Mouse (Mus musculus): Measurements from ENCODE around the gene Zfyve1. TPM values are rescaled to one million over a fixed set of nuclear protein-coding genes. Genes with fewer than 3 reads are reported as not detected.
A peak's percentile ranks its signal among the peaks of the same experiment; 100 is the strongest.
"Not testable (repeated sequence)": the region's sequence is repeated elsewhere in the genome, so short reads cannot be mapped to it uniquely, and the experiment has no call there.

The Zfyve1 gene
- polyA plus RNA-seq (2011; ENCODE audit: insufficient read length, low read depth, missing spikeins): 26.7 and 31.1 TPM in 2 replicates

GRCm38 (mm10) chr12:83597025-83597501, at the start of gene Zfyve1:
TSS of gene Zfyve1 (minus strand) at chr12:83597222.
- Histone ChIP-seq H3K27ac (ENCODE audit: insufficient read depth, low read length) (peak within 1 kb of the TSS; percentile 44; the same call in 1 of the 2 replicates), H3K4me1 (ENCODE audit: control insufficient read depth, insufficient read depth, low read length) (peaks cover 5% of the 10 kb centered on the region), H3K4me3 (ENCODE audit: insufficient read depth, low read length) (peak within 1 kb of the TSS; percentile 71)
- TF ChIP-seq CTCF (IDR thresholded peaks at IDR 0.05; ENCODE audit: borderline replicate concordance, insufficient read depth, low read length) (no peak), POLR2A (IDR thresholded peaks at IDR 0.05; ENCODE audit: low read depth, low read length) (peak; percentile 87)

DNA sequence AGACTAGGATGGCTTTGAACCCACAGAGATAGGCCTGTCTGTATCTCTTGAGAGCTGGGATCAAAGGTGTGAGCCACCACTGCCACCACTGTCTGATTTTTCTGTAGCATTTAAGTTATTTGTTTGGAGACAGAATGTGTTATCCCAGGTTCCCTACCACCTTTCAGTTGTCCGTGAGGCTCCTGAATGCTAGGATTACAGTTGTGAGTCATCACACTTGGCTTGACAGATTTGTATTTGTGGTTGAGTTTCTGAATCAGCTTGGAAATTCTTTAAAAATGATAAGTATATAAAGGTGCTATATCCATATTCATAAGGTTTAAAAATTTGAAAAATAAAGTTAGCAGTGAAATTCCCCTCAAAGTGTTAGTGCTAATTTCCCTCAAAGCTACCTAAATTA, 46.1 kb upstream of the Zfyve1 start:
- H3K4me3 ChIP-seq (ENCODE audit: insufficient read depth, low read length): no peak overlapping the region
- H3K4me1 ChIP-seq (ENCODE audit: control insufficient read depth, insufficient read depth, low read length): peaks cover 3% of the 10 kb centered on the region; the same call in 1 of the 2 replicates
- no peak for TF ChIP-seq CTCF (IDR thresholded peaks at IDR 0.05; ENCODE audit: borderline replicate concordance, insufficient read depth, low read length)
- no peak for TF ChIP-seq POLR2A (IDR thresholded peaks at IDR 0.05; ENCODE audit: low read depth, low read length)
- no peak overlapping the region for H3K27ac ChIP-seq (ENCODE audit: insufficient read depth, low read length)

DNA sequence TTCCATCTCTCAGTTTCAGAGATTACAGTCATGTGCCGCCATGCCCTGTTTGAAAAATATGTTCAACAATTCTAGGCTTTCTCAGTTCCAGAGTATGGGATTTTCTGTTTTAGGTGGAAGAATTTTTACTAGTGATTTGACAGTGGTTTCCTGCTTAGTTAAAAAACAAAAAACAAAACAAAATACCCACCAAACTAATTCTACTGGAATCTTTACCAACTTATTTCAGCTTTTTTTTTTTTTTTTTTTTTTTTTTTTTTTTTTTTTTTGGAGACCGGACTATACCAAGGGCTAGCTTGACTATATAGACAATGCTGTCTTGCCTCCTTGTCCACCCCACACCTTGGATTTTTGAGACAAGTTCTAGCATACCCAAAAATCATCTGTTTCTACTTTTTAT, 44.2 kb upstream of the Zfyve1 start:
- H3K4me1 ChIP-seq (ENCODE audit: control insufficient read depth, insufficient read depth, low read length): peaks cover 3% of the 10 kb centered on the region; the same call in 1 of the 2 replicates
- no peak overlapping the region for H3K4me3 ChIP-seq (ENCODE audit: insufficient read depth, low read length)
- no peak overlapping the region for H3K27ac ChIP-seq (ENCODE audit: insufficient read depth, low read length)
- no peak for TF ChIP-seq CTCF (IDR thresholded peaks at IDR 0.05; ENCODE audit: borderline replicate concordance, insufficient read depth, low read length)
- TF ChIP-seq POLR2A (IDR thresholded peaks at IDR 0.05; ENCODE audit: low read depth, low read length): no peak

GRCm38 (mm10) chr12:83633807-83634206, 36.8 kb upstream of the Zfyve1 start:
- TF ChIP-seq POLR2A (IDR thresholded peaks at IDR 0.05; ENCODE audit: low read depth, low read length) (no peak), CTCF (IDR thresholded peaks at IDR 0.05; ENCODE audit: borderline replicate concordance, insufficient read depth, low read length) (no peak)
- Histone ChIP-seq H3K27ac (ENCODE audit: insufficient read depth, low read length) (no peak overlapping the region), H3K4me3 (ENCODE audit: insufficient read depth, low read length) (peak overlapping the region; percentile 21; the same call in 1 of the 2 replicates), H3K4me1 (ENCODE audit: control insufficient read depth, insufficient read depth, low read length) (no peaks in the 10 kb centered on the region)

DNA sequence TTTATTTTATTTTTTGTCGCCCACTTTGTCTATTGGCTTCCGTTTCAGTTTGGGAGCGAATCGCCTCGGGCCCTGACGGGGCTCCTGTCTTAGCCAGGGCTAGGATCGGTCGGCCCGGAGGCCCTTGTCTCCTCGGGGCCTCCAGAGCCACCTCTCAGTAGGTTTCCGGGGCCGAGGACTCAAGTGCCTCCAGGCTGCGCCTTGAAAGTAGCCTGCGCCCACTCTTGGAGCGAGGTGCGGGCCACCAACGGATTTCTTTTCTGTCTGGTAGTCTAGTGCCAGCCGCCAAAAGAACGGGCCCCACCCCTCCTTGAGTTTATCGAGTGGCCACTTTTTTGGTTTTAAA, 35.6 kb upstream of the Zfyve1 start:
- no peak for TF ChIP-seq CTCF (IDR thresholded peaks at IDR 0.05; ENCODE audit: borderline replicate concordance, insufficient read depth, low read length)
- TF ChIP-seq POLR2A (IDR thresholded peaks at IDR 0.05; ENCODE audit: low read depth, low read length): no peak
- no peaks in the 10 kb centered on the region for H3K4me1 ChIP-seq (ENCODE audit: control insufficient read depth, insufficient read depth, low read length)

GRCm38 (mm10) chr12:83631743-83632679, 35.0 kb upstream of the Zfyve1 start:
- TF ChIP-seq CTCF (IDR thresholded peaks at IDR 0.05; ENCODE audit: borderline replicate concordance, insufficient read depth, low read length) (no peak), POLR2A (IDR thresholded peaks at IDR 0.05; ENCODE audit: low read depth, low read length) (peak; percentile 73)
- Histone ChIP-seq H3K4me1 (ENCODE audit: control insufficient read depth, insufficient read depth, low read length) (no peaks in the 10 kb centered on the region), H3K4me3 (ENCODE audit: insufficient read depth, low read length) (peak overlapping the region; percentile 89), H3K27ac (ENCODE audit: insufficient read depth, low read length) (peak overlapping the region; percentile 98)

More for the DNA sequence above, 35.6 kb upstream of the Zfyve1 start:
- H3K4me3 ChIP-seq (ENCODE audit: insufficient read depth, low read length): peak overlapping the region; percentile 89
- peak overlapping the region; percentile 90 for H3K27ac ChIP-seq (ENCODE audit: insufficient read depth, low read length)

GRCm38 (mm10) chr12:83630936-83631335, 33.9 kb upstream of the Zfyve1 start, which contains the start of gene Rbm25:
TSS of gene Rbm25 (plus strand) at chr12:83631236.
- Histone ChIP-seq H3K27ac (ENCODE audit: insufficient read depth, low read length) (peak within 1 kb of the TSS; percentile 98), H3K4me3 (ENCODE audit: insufficient read depth, low read length) (peak within 1 kb of the TSS; percentile 89)
- not testable (repeated sequence) for H3K4me1 ChIP-seq (ENCODE audit: control insufficient read depth, insufficient read depth, low read length)

DNA sequence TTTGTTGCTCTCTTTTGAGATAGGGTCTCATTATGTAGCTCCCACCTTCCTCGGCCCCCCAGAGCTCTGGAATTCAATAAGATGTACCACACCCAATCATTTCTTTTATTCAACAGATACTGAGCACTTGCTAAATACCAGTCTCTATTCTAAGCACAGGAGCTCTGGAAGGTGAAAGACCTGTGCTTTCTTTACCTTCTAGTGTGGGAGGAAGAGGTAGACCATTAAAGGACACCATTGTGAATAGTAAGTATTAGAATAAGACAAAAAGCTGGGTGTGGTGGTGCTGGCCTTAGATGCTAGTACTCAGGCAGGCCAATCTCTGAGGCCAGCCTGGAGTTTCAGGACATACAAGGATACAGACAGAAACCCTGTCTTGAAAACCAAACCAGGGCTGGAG, 27.3 kb upstream of the Zfyve1 start:
- TF ChIP-seq POLR2A (IDR thresholded peaks at IDR 0.05; ENCODE audit: low read depth, low read length): no peak
- TF ChIP-seq CTCF (IDR thresholded peaks at IDR 0.05; ENCODE audit: borderline replicate concordance, insufficient read depth, low read length): no peak
- Histone ChIP-seq H3K4me1 (ENCODE audit: control insufficient read depth, insufficient read depth, low read length) (no peaks in the 10 kb centered on the region), H3K27ac (ENCODE audit: insufficient read depth, low read length) (no peak overlapping the region), H3K4me3 (ENCODE audit: insufficient read depth, low read length) (no peak overlapping the region)

GRCm38 (mm10) chr12:83622031-83622755, 25.2 kb upstream of the Zfyve1 start:
- H3K4me1 ChIP-seq (ENCODE audit: control insufficient read depth, insufficient read depth, low read length): no peaks in the 10 kb centered on the region
- no peak for TF ChIP-seq CTCF (IDR thresholded peaks at IDR 0.05; ENCODE audit: borderline replicate concordance, insufficient read depth, low read length)
- no peak for TF ChIP-seq POLR2A (IDR thresholded peaks at IDR 0.05; ENCODE audit: low read depth, low read length)
- H3K4me3 ChIP-seq (ENCODE audit: insufficient read depth, low read length): no peak overlapping the region
- H3K27ac ChIP-seq (ENCODE audit: insufficient read depth, low read length): no peak overlapping the region

GRCm38 (mm10) chr12:83620694-83621093, 23.7 kb upstream of the Zfyve1 start:
- not testable (repeated sequence) for H3K27ac ChIP-seq (ENCODE audit: insufficient read depth, low read length); H3K4me1 ChIP-seq (ENCODE audit: control insufficient read depth, insufficient read depth, low read length); H3K4me3 ChIP-seq (ENCODE audit: insufficient read depth, low read length)

All from embryonic fibroblast, embryonic 13.5 days (primary cell).